ENCODE assay signal across 10 mouse cellular contexts in genomic region chr12:102779452-102779851, GRCm38 (mm10). TPM values are rescaled to one million over a fixed set of nuclear protein-coding genes. Genes with fewer than 3 reads are reported as not detected.
A peak's percentile ranks its signal among the peaks of the same experiment; 100 is the strongest.
DNase-seq lines count a peak whose midpoint lies in the region; ATAC-seq and TF ChIP-seq lines count a peak whose summit lies in the region.
"Had no signal": no experiment of that assay in that cellular context is flagged by ENCODE, and none has a peak within 500 bp of the region (broad histone marks: within the 10 kb centered on the region; RNA-seq: fewer than 3 reads in every experiment).

No protein-coding gene starts in this region.

- H3K9ac ChIP-seq in forebrain, postnatal 0 days, result no peak overlapping the region
- H3K9ac ChIP-seq in forebrain, embryonic 16.5 days (replicated peaks; ENCODE audit: low read depth, low read length), result no peak overlapping the region
- H3K9ac ChIP-seq in liver, embryonic 11.5 days (ENCODE audit: low read depth, low read length), result no peak overlapping the region

- no peaks in the 10 kb centered on the region for H3K27me3 ChIP-seq in forebrain, postnatal 0 days (ENCODE audit: insufficient read depth, low read length)
- no peaks in the 10 kb centered on the region for H3K27me3 ChIP-seq in forebrain, embryonic 16.5 days (replicated peaks; ENCODE audit: control insufficient read depth, insufficient read depth, low read length)
- H3K27me3 ChIP-seq in liver, embryonic 11.5 days (replicated peaks; ENCODE audit: control insufficient read depth, insufficient read depth, low read length), result no peaks in the 10 kb centered on the region

- no peak overlapping the region for H3K27ac ChIP-seq in forebrain, postnatal 0 days (ENCODE audit: low read depth, low read length)
- H3K27ac ChIP-seq in forebrain, embryonic 16.5 days (ENCODE audit: low read length), result no peak overlapping the region
- no peak overlapping the region for H3K27ac ChIP-seq in liver, embryonic 11.5 days (ENCODE audit: low read depth, low read length)

- H3K4me3 ChIP-seq in forebrain, postnatal 0 days (ENCODE audit: low read depth, low read length), result no peak overlapping the region
- no peak overlapping the region for H3K4me3 ChIP-seq in forebrain, embryonic 16.5 days (replicated peaks; ENCODE audit: low read length)
- H3K4me3 ChIP-seq in liver, embryonic 11.5 days (ENCODE audit: low read depth, low read length), result no peak overlapping the region

- DNase-seq in forebrain, postnatal 0 days, result no peak
- peak; percentile 18 for DNase-seq in 3T3-L1 (ENCODE audit: low read depth, low spot score)
- peak; percentile 39 for DNase-seq in brain, adult 2 months (ENCODE audit: low read depth, low spot score)
- no peak for DNase-seq in liver, embryonic 11.5 days (ENCODE audit: low spot score)
- no peak for DNase-seq in spleen, postnatal 36 days (ENCODE audit: low spot score in 2 of 2)
- no peak for DNase-seq in urinary bladder, postnatal 25 days (ENCODE audit: low spot score)
- no peak for DNase-seq in urinary bladder, postnatal 36 days (ENCODE audit: low spot score in 2 of 2)

- ATAC-seq in forebrain, postnatal 0 days, result no peak
- no peak for ATAC-seq in forebrain, embryonic 16.5 days
- peak; percentile 68 for ATAC-seq in liver, embryonic 11.5 days (replicated peaks; ENCODE audit: low FRiP score)

- TF ChIP-seq CTCF in forebrain, postnatal 0 days (IDR thresholded peaks at IDR 0.05; ENCODE audit: low read depth), result peak; percentile 30

- no peaks in the 10 kb centered on the region for H3K4me1 ChIP-seq in forebrain, postnatal 0 days (ENCODE audit: insufficient read depth)
- no peaks in the 10 kb centered on the region for H3K4me1 ChIP-seq in forebrain, embryonic 16.5 days (replicated peaks; ENCODE audit: control insufficient read depth, insufficient read depth, low read length)
- no peaks in the 10 kb centered on the region for H3K4me1 ChIP-seq in liver, embryonic 11.5 days (replicated peaks; ENCODE audit: control insufficient read depth, insufficient read depth, low read length)

- peaks cover 40% of the 10 kb centered on the region for H3K36me3 ChIP-seq in forebrain, postnatal 0 days (ENCODE audit: insufficient read depth)
- peaks cover 11% of the 10 kb centered on the region for H3K36me3 ChIP-seq in forebrain, embryonic 16.5 days (ENCODE audit: control insufficient read depth, insufficient read depth)
- H3K36me3 ChIP-seq in liver, embryonic 11.5 days (ENCODE audit: control insufficient read depth, insufficient read depth, low read length), result peaks cover 13% of the 10 kb centered on the region

- H3K4me2 ChIP-seq in forebrain, postnatal 0 days (ENCODE audit: low read depth), result no peak overlapping the region
- H3K4me2 ChIP-seq in forebrain, embryonic 16.5 days (ENCODE audit: low read length), result no peak overlapping the region
- no peak overlapping the region for H3K4me2 ChIP-seq in liver, embryonic 11.5 days

- 52% methylated on average over 3 of the region's 3 CpGs for WGBS in forebrain, postnatal 0 days
- 59% methylated on average over 3 of the region's 3 CpGs for WGBS in forebrain, embryonic 16.5 days
- WGBS in liver, embryonic 11.5 days, result 31% methylated on average over 3 of the region's 3 CpGs

- H3K9me3 ChIP-seq in forebrain, postnatal 0 days (ENCODE audit: low read length), result no peaks in the 10 kb centered on the region
- no peaks in the 10 kb centered on the region for H3K9me3 ChIP-seq in forebrain, embryonic 16.5 days (ENCODE audit: control insufficient read depth, low read length)
- no peaks in the 10 kb centered on the region for H3K9me3 ChIP-seq in liver, embryonic 11.5 days (ENCODE audit: control insufficient read depth, low read length)

RNA-seq across cellular contexts. Expression of gene Gm20604, which starts 21.0 kb away (rescaled TPM):
- total RNA-seq in forebrain, postnatal 0 days (2014; rRNA removed), result 30.0 and 30.5 TPM in 2 replicates
- polyA plus RNA-seq in forebrain, postnatal 0 days (2015; fragmentation: Nextera tagmentation; extraction: Ambion mirVana), result 42.5 and 46.3 TPM in 2 replicates
- 38.4 and 39.8 TPM in 2 replicates for polyA plus RNA-seq in forebrain, embryonic 16.5 days (2015; fragmentation: Nextera tagmentation; extraction: Ambion mirVana)
- 17.5 and 19.1 TPM in 2 replicates for polyA plus RNA-seq in liver, embryonic 11.5 days (2014; fragmentation: Nextera tagmentation; extraction: Ambion mirVana)

RNA-seq across cellular contexts. Expression of gene Ubr7, which starts 21.7 kb away (rescaled TPM):
- 53.9 and 59.1 TPM in 2 replicates for total RNA-seq in forebrain, postnatal 0 days (2014; rRNA removed)
- polyA plus RNA-seq in forebrain, postnatal 0 days (2015; fragmentation: Nextera tagmentation; extraction: Ambion mirVana), result 25.6 and 26.1 TPM in 2 replicates
- polyA plus RNA-seq in forebrain, embryonic 16.5 days (2015; fragmentation: Nextera tagmentation; extraction: Ambion mirVana), result 43.1 and 47.6 TPM in 2 replicates
- 53.3 and 57.2 TPM in 2 replicates for polyA plus RNA-seq in liver, embryonic 11.5 days (2014; fragmentation: Nextera tagmentation; extraction: Ambion mirVana)

RNA-seq across cellular contexts. Expression of gene Gon7, which starts 21.8 kb away (rescaled TPM):
- 27.1 and 27.7 TPM in 2 replicates for total RNA-seq in forebrain, postnatal 0 days (2014; rRNA removed)
- 36.1 and 41.7 TPM in 2 replicates for polyA plus RNA-seq in forebrain, postnatal 0 days (2015; fragmentation: Nextera tagmentation; extraction: Ambion mirVana)
- polyA plus RNA-seq in forebrain, embryonic 16.5 days (2015; fragmentation: Nextera tagmentation; extraction: Ambion mirVana), result 43.6 and 50.0 TPM in 2 replicates
- 31.0 and 36.8 TPM in 2 replicates for polyA plus RNA-seq in liver, embryonic 11.5 days (2014; fragmentation: Nextera tagmentation; extraction: Ambion mirVana)

RNA-seq across cellular contexts. Expression of gene Gm28051, which starts 21.9 kb away (rescaled TPM):
- not detected in 2 replicates for total RNA-seq in forebrain, postnatal 0 days (2014; rRNA removed)
- not detected in 2 replicates for polyA plus RNA-seq in forebrain, postnatal 0 days (2015; fragmentation: Nextera tagmentation; extraction: Ambion mirVana)
- polyA plus RNA-seq in forebrain, embryonic 16.5 days (2015; fragmentation: Nextera tagmentation; extraction: Ambion mirVana), result not detected in 2 replicates
- not detected in 2 replicates for polyA plus RNA-seq in liver, embryonic 11.5 days (2014; fragmentation: Nextera tagmentation; extraction: Ambion mirVana)
- total RNA-seq: gastrocnemius, adult 18-20 months had no signal
- polyA plus RNA-seq: small intestine, adult 2 months had no signal

RNA-seq across cellular contexts. Expression of gene Tmem251, which starts 35.9 kb away (rescaled TPM):
- total RNA-seq in forebrain, postnatal 0 days (2014; rRNA removed), result 5.7 and 6.0 TPM in 2 replicates
- polyA plus RNA-seq in forebrain, postnatal 0 days (2015; fragmentation: Nextera tagmentation; extraction: Ambion mirVana), result 12.9 and 13.1 TPM in 2 replicates
- 11.0 and 11.9 TPM in 2 replicates for polyA plus RNA-seq in forebrain, embryonic 16.5 days (2015; fragmentation: Nextera tagmentation; extraction: Ambion mirVana)
- polyA plus RNA-seq in liver, embryonic 11.5 days (2014; fragmentation: Nextera tagmentation; extraction: Ambion mirVana), result 12.6 and 14.0 TPM in 2 replicates

Comparison
In these comparisons a context has a peak if more than half of its experiments do, and no peak if none do; other contexts are left out.
1. DNase-seq: peak in 3T3-L1 (single experiment) and brain, adult 2 months (single experiment); none in forebrain, postnatal 0 days (single experiment), liver, embryonic 11.5 days (single experiment), spleen, postnatal 36 days (0 of 2), urinary bladder, postnatal 25 days (single experiment) and urinary bladder, postnatal 36 days (0 of 2).